In the genomic region with DNA sequence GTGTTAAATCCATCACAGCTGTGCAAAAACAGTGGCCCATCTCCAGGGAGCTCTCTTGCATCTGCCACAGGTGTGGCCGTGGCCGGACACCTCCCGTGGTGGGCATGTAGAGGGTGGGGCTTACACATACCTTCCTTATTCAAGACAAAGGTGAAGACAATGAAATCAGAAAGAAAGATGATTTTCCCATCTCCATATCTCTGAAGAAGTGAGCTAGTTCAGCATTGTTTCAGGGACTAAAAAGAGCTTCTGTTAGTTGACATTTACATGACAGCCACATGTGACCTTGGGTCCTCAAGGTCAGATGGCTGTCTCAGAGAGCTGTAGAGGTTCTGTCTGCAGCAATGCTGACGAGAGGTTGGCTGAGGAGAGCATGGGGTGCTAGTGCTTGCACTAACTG, we compare ENCODE assay signal across 19 mouse cellular contexts.
"Had no signal": no experiment of that assay in that cellular context is flagged by ENCODE, and none has a peak within 500 bp of the region (broad histone marks: within the 10 kb centered on the region; RNA-seq: fewer than 3 reads in every experiment).

No protein-coding gene starts in this region.

- ATAC-seq: hindbrain, postnatal 0 days; intestine, embryonic 16.5 days; liver, postnatal 0 days had no signal

- DNase-seq: gastrocnemius, postnatal 14 days; gastrocnemius, postnatal 36 days; heart, adult 11 months; heart, adult 2 months; heart, postnatal 14 days; heart, postnatal 36 days; kidney, adult 11 months; kidney, adult 2 months; kidney, adult 9 months; kidney, postnatal 14 days; kidney, postnatal 36 days; layer of hippocampus, adult 9-11 months; layer of hippocampus, postnatal 36 days; left cerebral cortex, postnatal 4 days; liver; liver, embryonic 13.5 days; liver, postnatal 0 days had no signal
